Mouse (Mus musculus) liver, adult 2 months (tissue): ENCODE measurements around the gene Agtpbp1.

Source experiments
- CTCF ChIP-seq: fragments of 200-500 bp; IDR thresholded peaks from 2 replicates; pipeline ENCODE4 v1.5.1; 2011; ENCODE audit warnings: low read depth, low read length, control low read depth
- POLR2A ChIP-seq: fragments of 200-500 bp; IDR thresholded peaks from 2 replicates; pipeline ENCODE4 v1.6.1; 2011; ENCODE audit warnings: low read length, control low read depth; ENCODE audit not compliant: insufficient read depth; ENCODE audit errors: extremely low read depth

- TF ChIP-seq POLR2A (no peak), CTCF (no peak)
Observed at GRCm38 (mm10) chr13:59521271-59522064, 63.6 kb downstream of the Agtpbp1 start.
